Mouse (Mus musculus) ES-Bruce4 (cell line): Measurements from ENCODE around the gene Cpa4. TPM values are rescaled to one million over a fixed set of nuclear protein-coding genes. Genes with fewer than 3 reads are reported as not detected.

Experiments
- H3K27ac ChIP-seq: 2 replicates; pipeline ENCODE4 v1.5.1; 2012; ENCODE audit warnings: low read length, inconsistent platforms; ENCODE audit not compliant: insufficient read depth
- H3K27me3 ChIP-seq: 2 replicates; pipeline ENCODE4 v1.6.1; 2012; ENCODE audit warnings: mild to moderate bottlenecking, low read length, inconsistent platforms; ENCODE audit not compliant: control insufficient read depth, poor library complexity, insufficient read depth, severe bottlenecking
- H3K36me3 ChIP-seq: 2 replicates; pipeline ENCODE4 v1.6.1; 2012; ENCODE audit warnings: inconsistent platforms, mild to moderate bottlenecking, low read length, moderate library complexity; ENCODE audit not compliant: control insufficient read depth, poor library complexity, insufficient read depth, severe bottlenecking
- H3K4me1 ChIP-seq: one replicate; pipeline ENCODE4 v1.8.1; 2011; ENCODE audit warnings: low read length; ENCODE audit not compliant: control insufficient read depth, insufficient read depth
- H3K4me3 ChIP-seq: 2 replicates; pipeline ENCODE4 v1.5.1; 2011; ENCODE audit warnings: low read depth, mild to moderate bottlenecking, low read length
- H3K9ac ChIP-seq: 2 replicates; pipeline ENCODE4 v1.6.1; 2012; ENCODE audit warnings: low read depth, mild to moderate bottlenecking, inconsistent platforms; ENCODE audit not compliant: poor library complexity, severe bottlenecking
- H3K9me3 ChIP-seq: replicated peaks from 2 replicates; pipeline ENCODE4 v1.6.1; 2012; ENCODE audit warnings: mild to moderate bottlenecking, low read length, inconsistent platforms; ENCODE audit not compliant: control insufficient read depth, poor library complexity, insufficient read depth, severe bottlenecking
- CTCF ChIP-seq: IDR thresholded peaks from one replicate; pipeline ENCODE4 v1.8.1; 2011; ENCODE audit warnings: low read depth, low read length
- EP300 ChIP-seq: IDR thresholded peaks from 2 replicates; pipeline ENCODE4 v1.6.1; 2011; ENCODE audit warnings: low read depth, low read length; ENCODE audit not compliant: insufficient read depth
- POLR2A ChIP-seq: IDR thresholded peaks from one replicate; pipeline ENCODE4 v1.8.1; 2011; ENCODE audit warnings: low read length; ENCODE audit not compliant: insufficient read depth
- polyA plus RNA-seq: library from polyadenylated mRNA; stranded (reverse); fragments of >200 nt; gene quantifications from 2 replicates; pipeline ENCODE4 v1.2.4, GENCODE M21; 2011; ENCODE audit warnings: low read depth; ENCODE audit not compliant: missing spikeins, insufficient read depth, insufficient read length

Cpa4 gene
- polyA plus RNA-seq, 1 experiment: not detected

GRCm38 (mm10) chr6:30615741-30616140 is 47.6 kb downstream of the Cpa4 start:
- no peaks in the 10 kb centered on the region for H3K4me1 ChIP-seq
- H3K27ac ChIP-seq: no peak overlapping the region
- H3K9me3 ChIP-seq: no peaks in the 10 kb centered on the region
- H3K36me3 ChIP-seq: no peaks in the 10 kb centered on the region
- no peak overlapping the region for H3K9ac ChIP-seq
- H3K27me3 ChIP-seq: no peaks in the 10 kb centered on the region
- no peak for TF ChIP-seq EP300
- no peak for TF ChIP-seq CTCF
- TF ChIP-seq POLR2A: no peak
- no peak overlapping the region for H3K4me3 ChIP-seq

- no peaks in the 10 kb centered on the region for H3K4me1 ChIP-seq
- H3K4me3 ChIP-seq: no peak overlapping the region
- H3K36me3 ChIP-seq: no peaks in the 10 kb centered on the region
- no peak overlapping the region for H3K27ac ChIP-seq
- H3K9ac ChIP-seq: no peak overlapping the region
- no peaks in the 10 kb centered on the region for H3K27me3 ChIP-seq
- TF ChIP-seq CTCF: no peak
- TF ChIP-seq POLR2A: no peak
- no peak for TF ChIP-seq EP300
- no peaks in the 10 kb centered on the region for H3K9me3 ChIP-seq
Observed at GRCm38 (mm10) chr6:30616491-30616941, 48.3 kb downstream of the Cpa4 start.

- no peaks in the 10 kb centered on the region for H3K36me3 ChIP-seq
- no peak overlapping the region for H3K27ac ChIP-seq
- H3K4me3 ChIP-seq: no peak overlapping the region
- H3K4me1 ChIP-seq: no peaks in the 10 kb centered on the region
- no peak overlapping the region for H3K9ac ChIP-seq
- TF ChIP-seq CTCF: no peak
- no peak for TF ChIP-seq EP300
- H3K9me3 ChIP-seq: no peaks in the 10 kb centered on the region
- H3K27me3 ChIP-seq: no peaks in the 10 kb centered on the region
Observed at GRCm38 (mm10) chr6:30617020-30617958, 49.1 kb downstream of the Cpa4 start.

- no peaks in the 10 kb centered on the region for H3K36me3 ChIP-seq
- no peaks in the 10 kb centered on the region for H3K4me1 ChIP-seq
- no peak overlapping the region for H3K4me3 ChIP-seq
- H3K9me3 ChIP-seq: no peaks in the 10 kb centered on the region
- no peak overlapping the region for H3K9ac ChIP-seq
- TF ChIP-seq EP300: no peak
- no peak for TF ChIP-seq CTCF
- TF ChIP-seq POLR2A: no peak
- H3K27me3 ChIP-seq: no peaks in the 10 kb centered on the region
- no peak overlapping the region for H3K27ac ChIP-seq
Observed at GRCm38 (mm10) chr6:30617959-30618590, 49.9 kb downstream of the Cpa4 start.

- Histone ChIP-seq H3K36me3 (no peaks in the 10 kb centered on the region), H3K27me3 (no peaks in the 10 kb centered on the region), H3K9me3 (no peaks in the 10 kb centered on the region), H3K27ac (no peak overlapping the region), H3K4me1 (no peaks in the 10 kb centered on the region), H3K4me3 (no peak overlapping the region), H3K9ac (no peak overlapping the region)
- TF ChIP-seq EP300 (no peak), POLR2A (no peak), CTCF (no peak)
Observed at GRCm38 (mm10) chr6:30618735-30619134, 50.6 kb downstream of the Cpa4 start.

- Histone ChIP-seq H3K27me3 (no peaks in the 10 kb centered on the region), H3K4me3 (no peak overlapping the region), H3K27ac (no peak overlapping the region), H3K9ac (no peak overlapping the region), H3K4me1 (no peaks in the 10 kb centered on the region), H3K9me3 (no peaks in the 10 kb centered on the region), H3K36me3 (no peaks in the 10 kb centered on the region)
- no peak for TF ChIP-seq CTCF
- TF ChIP-seq EP300: no peak
- TF ChIP-seq POLR2A: no peak
Observed at GRCm38 (mm10) chr6:30619606-30620005, 51.4 kb downstream of the Cpa4 start.
